Mouse (Mus musculus) kidney, embryonic 16.5 days (tissue): ENCODE results near the gene Fn1. TPM values are rescaled to one million over a fixed set of nuclear protein-coding genes. Genes with fewer than 3 reads are reported as not detected.

Experiments used
- ATAC-seq: fragments of 200-750 bp; cut with Nextera tagmentation; 2 replicates; pipeline ENCODE4 v1.8.0; 2017; ENCODE audit warnings: moderate TSS enrichment; ENCODE audit not compliant: low FRiP score, low TSS enrichment
- H3K27ac ChIP-seq: fragments of 300-500 bp; sonication (generic); 2 replicates; pipeline ENCODE4 v1.5.1; 2014; ENCODE audit warnings: low read length
- H3K27me3 ChIP-seq: fragments of 300-500 bp; sonication (generic); 2 replicates; pipeline ENCODE4 v1.6.1; 2014; ENCODE audit warnings: low read length, control low read depth, mixed read lengths; ENCODE audit not compliant: insufficient read depth
- H3K36me3 ChIP-seq: fragments of 300-500 bp; sonication (generic); 2 replicates; pipeline ENCODE4 v1.6.1; 2014; ENCODE audit warnings: low read length, control low read depth, mixed read lengths; ENCODE audit not compliant: insufficient read depth
- H3K4me1 ChIP-seq: fragments of 300-500 bp; sonication (generic); 2 replicates; pipeline ENCODE4 v1.6.1; 2014; ENCODE audit warnings: low read length, control low read depth, mixed read lengths; ENCODE audit not compliant: insufficient read depth
- H3K4me2 ChIP-seq: fragments of 300-500 bp; sonication (generic); replicated peaks from 2 replicates; pipeline ENCODE4 v1.6.1; 2014; ENCODE audit warnings: low read depth, low read length
- H3K4me3 ChIP-seq: fragments of 300-500 bp; sonication (generic); 2 replicates; pipeline ENCODE4 v1.5.1; 2014; ENCODE audit warnings: mild to moderate bottlenecking, low read length
- H3K9ac ChIP-seq: fragments of 300-500 bp; sonication (generic); replicated peaks from 2 replicates; pipeline ENCODE4 v1.6.1; 2014; ENCODE audit warnings: low read length
- H3K9me3 ChIP-seq: fragments of 300-500 bp; sonication (generic); 2 replicates; pipeline ENCODE4 v1.6.1; 2016; ENCODE audit warnings: low read length, control low read depth
- WGBS: fragments of 180-500 bp; shearing (Covaris S2); extraction: QIAGEN DNeasy Blood & Tissue Kit; methylation state at CpG from one replicate; pipeline ENCODE4 v1.1.7; 2014; 5-methylcytosine and 5-hydroxymethylcytosine counted together
- polyA plus RNA-seq: library from polyadenylated mRNA; unstranded; fragments of >200 nt; fragmentation: Nextera tagmentation; extraction: Ambion mirVana; gene quantifications from 2 replicates; pipeline ENCODE4 v1.2.1, GENCODE M21; 2015

The Fn1 gene
- polyA plus RNA-seq, 1 experiment from 2014 or later, result 168 TPM

DNA sequence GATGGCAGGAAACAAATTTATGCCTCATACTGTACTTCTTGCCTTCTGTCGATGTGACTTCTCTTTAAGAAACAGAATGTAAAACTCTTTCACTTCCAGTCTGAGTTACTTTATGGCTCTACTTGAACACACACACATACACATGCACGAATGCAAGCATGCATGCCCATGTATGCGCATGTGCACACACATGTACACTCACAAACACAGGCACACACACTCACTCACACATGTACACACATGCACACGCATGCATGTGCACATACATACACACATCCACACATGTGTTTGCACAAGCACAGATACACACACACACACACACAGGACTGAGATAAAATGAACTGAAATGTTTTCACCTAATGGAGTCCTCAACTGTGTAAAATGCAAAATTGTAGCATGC is 16.3 kb downstream of the Fn1 start:
- 96% methylated on average over 4 of the region's 4 CpGs for WGBS
- Histone ChIP-seq H3K4me2 (no peak overlapping the region), H3K36me3 (peaks cover 58% of the 10 kb centered on the region), H3K27me3 (no peaks in the 10 kb centered on the region), H3K9ac (no peak overlapping the region), H3K27ac (no peak overlapping the region), H3K4me3 (no peak overlapping the region), H3K9me3 (no peaks in the 10 kb centered on the region), H3K4me1 (no peaks in the 10 kb centered on the region)
- ATAC-seq, result no peak

- Histone ChIP-seq H3K4me3 (no peak overlapping the region), H3K27me3 (no peaks in the 10 kb centered on the region), H3K9ac (no peak overlapping the region), H3K4me2 (no peak overlapping the region), H3K27ac (no peak overlapping the region), H3K4me1 (no peaks in the 10 kb centered on the region), H3K9me3 (no peaks in the 10 kb centered on the region), H3K36me3 (peaks cover 53% of the 10 kb centered on the region)
- no peak for ATAC-seq
- WGBS, result 86% methylated on average over 5 of the region's 5 CpGs
Measured at GRCm38 (mm10) chr1:71636116-71636515, 16.9 kb downstream of the Fn1 start.

DNA sequence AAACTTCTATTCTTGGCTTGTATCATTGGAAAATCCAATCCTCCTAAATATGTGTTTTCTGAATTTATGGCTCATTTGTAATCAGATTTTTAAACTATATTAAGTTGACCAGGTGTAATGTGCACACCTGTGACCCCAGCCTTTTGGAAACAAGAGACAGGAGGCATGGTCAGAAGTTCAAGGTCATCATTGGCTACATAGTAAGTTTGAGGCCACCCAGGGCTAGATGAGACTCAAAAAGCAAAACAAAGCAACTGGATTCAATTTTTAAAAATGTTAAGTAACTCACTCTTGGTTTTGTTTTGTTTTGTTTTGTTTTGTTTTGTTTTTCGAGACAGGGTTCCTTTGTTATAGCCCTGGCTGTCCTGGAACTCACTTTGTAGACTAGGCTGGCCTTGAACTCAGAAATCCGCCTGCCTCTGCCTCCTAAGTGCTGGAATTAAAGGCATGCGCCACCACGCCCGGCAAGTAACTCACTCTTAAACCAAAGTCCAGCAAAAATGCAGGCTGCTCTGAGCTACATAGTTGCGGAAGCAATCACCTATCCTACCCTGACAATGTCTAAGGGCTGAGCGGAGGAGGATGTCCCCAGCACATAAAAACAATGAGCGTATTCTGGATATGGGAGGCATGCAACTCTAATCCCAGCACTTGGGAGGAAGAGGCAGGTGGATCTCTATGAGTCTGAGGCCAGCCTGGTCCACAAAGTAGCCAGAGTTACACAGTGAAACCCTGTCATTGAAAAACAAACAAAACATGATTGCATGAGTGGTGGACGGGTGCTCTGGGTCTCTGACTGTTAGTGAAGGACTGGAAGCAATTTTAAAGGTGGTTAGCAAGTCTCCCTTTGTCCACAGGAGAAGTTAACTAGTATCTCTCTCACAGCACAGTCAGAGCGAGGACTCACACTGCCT is 17.6 kb downstream of the Fn1 start:
- H3K4me2 ChIP-seq, result no peak overlapping the region
- H3K36me3 ChIP-seq, result peaks cover 50% of the 10 kb centered on the region
- H3K9ac ChIP-seq, result no peak overlapping the region
- no peak overlapping the region for H3K4me3 ChIP-seq
- 92% methylated on average over 10 of the region's 10 CpGs for WGBS
- no peak overlapping the region for H3K27ac ChIP-seq
- H3K4me1 ChIP-seq, result no peaks in the 10 kb centered on the region
- H3K27me3 ChIP-seq, result no peaks in the 10 kb centered on the region
- ATAC-seq, result no peak
- H3K9me3 ChIP-seq, result no peaks in the 10 kb centered on the region

DNA sequence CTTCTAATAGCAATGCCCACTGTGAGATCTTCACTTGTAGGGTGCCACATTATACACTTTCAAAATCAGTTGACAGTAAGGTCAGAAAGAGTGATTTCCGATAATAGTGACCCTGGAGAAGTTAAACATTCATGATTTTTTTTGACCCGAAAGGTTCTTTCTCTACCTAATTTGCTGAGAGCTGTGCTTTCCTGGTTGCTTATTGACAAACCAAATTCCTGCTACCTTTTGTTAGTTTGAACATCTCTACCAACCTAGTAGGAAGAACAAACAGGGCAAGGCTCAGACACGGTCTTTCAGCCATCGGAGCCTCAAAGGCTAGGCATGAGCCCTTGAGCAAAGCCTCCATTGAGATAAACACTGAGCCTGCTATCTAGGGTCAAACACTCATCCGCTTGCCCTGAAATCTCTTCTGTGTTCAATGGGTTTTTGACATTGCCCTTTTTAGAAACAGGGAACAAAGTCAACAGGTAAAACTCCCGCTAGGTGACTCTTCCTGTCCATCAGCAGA is 18.5 kb downstream of the Fn1 start:
- Histone ChIP-seq H3K4me1 (no peaks in the 10 kb centered on the region), H3K4me3 (no peak overlapping the region), H3K4me2 (no peak overlapping the region), H3K36me3 (peaks cover 49% of the 10 kb centered on the region), H3K27me3 (no peaks in the 10 kb centered on the region), H3K27ac (no peak overlapping the region), H3K9me3 (no peaks in the 10 kb centered on the region), H3K9ac (no peak overlapping the region)
- 89% methylated on average over 6 of the region's 6 CpGs for WGBS
- no peak for ATAC-seq

DNA sequence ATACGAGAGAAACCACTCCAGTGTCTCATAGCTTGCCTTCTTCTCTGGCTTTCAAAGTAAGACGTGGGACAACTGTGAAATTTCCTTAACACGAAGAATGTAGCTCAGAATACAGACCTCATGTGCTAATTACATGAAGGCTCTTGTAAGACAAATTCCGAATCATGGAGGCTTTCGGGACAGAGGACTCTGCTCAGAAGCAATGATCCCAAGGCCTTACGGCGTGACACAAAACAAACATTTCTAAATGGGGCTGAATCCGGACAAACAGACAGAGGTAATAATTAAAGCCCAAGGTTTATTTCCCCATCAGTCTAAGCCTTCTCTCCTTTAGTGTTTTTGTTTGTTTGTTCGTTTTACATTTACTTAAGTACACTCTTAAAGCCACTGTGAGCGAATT is 20.6 kb downstream of the Fn1 start:
- Histone ChIP-seq H3K4me3 (no peak overlapping the region), H3K4me1 (no peaks in the 10 kb centered on the region), H3K9me3 (no peaks in the 10 kb centered on the region), H3K27me3 (no peaks in the 10 kb centered on the region), H3K36me3 (peaks cover 55% of the 10 kb centered on the region), H3K9ac (no peak overlapping the region), H3K27ac (no peak overlapping the region), H3K4me2 (no peak overlapping the region)
- no peak for ATAC-seq
- 84% methylated on average over 10 of the region's 10 CpGs for WGBS

DNA sequence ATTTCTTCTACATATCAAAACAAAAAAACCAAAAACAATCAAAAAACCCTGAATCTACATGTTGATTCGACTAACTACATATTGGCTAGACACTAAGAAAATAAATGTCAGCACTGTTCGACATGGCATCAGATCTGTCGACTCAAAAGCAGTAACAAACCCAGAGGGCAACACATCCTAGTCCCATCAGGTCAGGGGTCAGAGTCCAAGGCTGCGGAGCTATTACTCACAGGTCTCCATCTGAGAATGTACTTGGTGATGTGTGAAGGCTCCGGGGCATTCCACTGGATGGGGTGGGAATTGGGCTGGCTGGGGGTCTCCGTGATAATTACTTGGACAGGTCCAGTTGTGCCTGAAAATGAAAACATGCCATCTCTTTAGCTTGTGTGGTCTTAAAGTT is 21.2 kb downstream of the Fn1 start:
- Histone ChIP-seq H3K27ac (no peak overlapping the region), H3K27me3 (no peaks in the 10 kb centered on the region), H3K9me3 (no peaks in the 10 kb centered on the region), H3K4me3 (no peak overlapping the region), H3K4me2 (no peak overlapping the region), H3K4me1 (no peaks in the 10 kb centered on the region), H3K36me3 (peaks cover 58% of the 10 kb centered on the region), H3K9ac (no peak overlapping the region)
- no peak for ATAC-seq
- WGBS, result 75% methylated on average over 6 of the region's 6 CpGs

- H3K27ac ChIP-seq, result no peak overlapping the region
- 74% methylated on average over 8 of the region's 8 CpGs for WGBS
- H3K4me3 ChIP-seq, result no peak overlapping the region
- H3K36me3 ChIP-seq, result peaks cover 53% of the 10 kb centered on the region
- ATAC-seq, result no peak
- no peaks in the 10 kb centered on the region for H3K27me3 ChIP-seq
- no peak overlapping the region for H3K4me2 ChIP-seq
- H3K9me3 ChIP-seq, result no peaks in the 10 kb centered on the region
- H3K4me1 ChIP-seq, result no peaks in the 10 kb centered on the region
- H3K9ac ChIP-seq, result no peak overlapping the region
Measured at GRCm38 (mm10) chr1:71630243-71630642, 22.8 kb downstream of the Fn1 start.

DNA sequence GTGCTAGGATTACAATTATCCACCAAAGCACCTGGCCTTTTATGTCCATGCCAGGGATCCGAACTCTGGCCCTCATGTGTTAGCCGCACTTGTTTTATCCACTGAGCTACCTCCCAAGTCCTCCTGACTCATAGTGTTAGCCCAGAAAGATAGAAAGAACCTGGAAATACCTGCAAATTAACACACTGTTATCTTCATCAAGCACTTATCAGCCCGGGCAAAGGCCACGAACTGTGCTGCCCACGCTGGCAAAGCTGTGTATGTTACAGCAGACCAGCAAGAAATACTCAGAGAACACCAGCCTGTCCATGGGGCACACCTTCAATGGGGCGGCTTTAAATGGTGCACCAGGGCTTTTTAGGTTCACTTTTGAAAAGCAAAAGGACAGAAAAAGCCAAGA is 29.4 kb downstream of the Fn1 start:
- Histone ChIP-seq H3K4me1 (no peaks in the 10 kb centered on the region), H3K4me3 (no peak overlapping the region), H3K27ac (no peak overlapping the region), H3K4me2 (no peak overlapping the region), H3K27me3 (no peaks in the 10 kb centered on the region), H3K9ac (no peak overlapping the region), H3K36me3 (peaks cover 72% of the 10 kb centered on the region), H3K9me3 (no peaks in the 10 kb centered on the region)
- WGBS, result 97% methylated on average over 6 of the region's 6 CpGs
- ATAC-seq, result no peak

- 93% methylated on average over 2 of the region's 2 CpGs for WGBS
- no peak for ATAC-seq
Measured at GRCm38 (mm10) chr1:71621526-71621925, 31.5 kb downstream of the Fn1 start.

DNA sequence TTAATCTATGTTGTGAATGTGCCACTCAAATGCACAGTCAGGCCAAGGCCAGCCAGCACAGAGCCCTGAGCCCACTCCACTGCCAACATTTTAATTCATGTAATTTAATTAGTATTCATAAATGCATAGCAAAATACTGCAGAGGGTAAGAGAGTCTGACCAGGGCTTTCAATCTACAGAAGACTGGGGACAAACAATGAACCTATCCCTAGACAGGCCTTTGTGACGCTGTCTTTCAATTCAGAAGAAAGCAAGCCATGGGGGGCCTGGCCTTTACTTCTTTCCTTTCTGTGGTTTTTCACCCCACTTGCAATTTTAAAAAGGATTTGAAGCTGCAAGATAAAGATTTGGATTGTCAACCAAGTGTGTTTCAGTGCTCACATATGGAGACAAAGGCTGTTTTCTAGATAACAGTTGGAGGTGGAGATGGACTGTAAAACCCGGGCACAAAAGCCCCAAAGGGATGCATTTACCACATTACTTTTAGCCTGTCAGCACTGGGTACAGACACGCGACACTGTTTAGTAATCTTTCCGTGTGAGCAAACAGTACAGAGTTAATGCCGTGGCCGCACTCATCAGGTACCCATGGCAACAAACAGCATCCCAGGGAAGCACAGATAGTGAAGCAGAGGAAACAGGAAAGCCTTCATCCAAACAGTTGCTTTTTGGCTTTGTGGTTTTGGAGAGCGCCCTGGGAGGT is 38.3 kb downstream of the Fn1 start:
- no peaks in the 10 kb centered on the region for H3K9me3 ChIP-seq
- no peak overlapping the region for H3K27ac ChIP-seq
- H3K27me3 ChIP-seq, result no peaks in the 10 kb centered on the region
- H3K4me1 ChIP-seq, result no peaks in the 10 kb centered on the region
- whole genome bisulfite sequencing, result 95% methylated on average over 8 of the region's 8 CpGs
- no peak overlapping the region for H3K4me3 ChIP-seq
- no peak overlapping the region for H3K9ac ChIP-seq
- no peak overlapping the region for H3K4me2 ChIP-seq
- peaks cover 73% of the 10 kb centered on the region for H3K36me3 ChIP-seq
- ATAC-seq, result no peak

More at GRCm38 (mm10) chr1:71621526-71621925, 31.5 kb downstream of the Fn1 start:
- no peak overlapping the region for H3K4me3 ChIP-seq
- H3K36me3 ChIP-seq, result peaks cover 60% of the 10 kb centered on the region
- no peak overlapping the region for H3K27ac ChIP-seq
- no peaks in the 10 kb centered on the region for H3K4me1 ChIP-seq
- no peak overlapping the region for H3K9ac ChIP-seq
- no peaks in the 10 kb centered on the region for H3K27me3 ChIP-seq
- H3K4me2 ChIP-seq, result no peak overlapping the region
- H3K9me3 ChIP-seq, result no peaks in the 10 kb centered on the region
